Mouse (Mus musculus): ENCODE results near the gene Acad11. TPM values are rescaled to one million over a fixed set of nuclear protein-coding genes. Genes with fewer than 3 reads are reported as not detected.

Acad11 gene
- polyA plus RNA-seq, 1 experiment from 2014 or later = 16.7 TPM

GRCm38 (mm10) chr9:104169986-104170385 is 106.8 kb downstream of the Acad11 start:
- H3K4me2 ChIP-seq (ENCODE audit: low read depth, low read length) = no peak overlapping the region
- no peak for ATAC-seq (replicated peaks; ENCODE audit: extremely low read depth, insufficient read depth, low FRiP score)
- H3K36me3 ChIP-seq (ENCODE audit: control insufficient read depth, insufficient read depth) = peaks cover 54% of the 10 kb centered on the region
- no peaks in the 10 kb centered on the region for H3K4me1 ChIP-seq (ENCODE audit: control insufficient read depth, insufficient read depth, low read length)
- H3K4me3 ChIP-seq (ENCODE audit: low read length) = no peak overlapping the region
- H3K27me3 ChIP-seq (ENCODE audit: control insufficient read depth, insufficient read depth, low read length) = no peaks in the 10 kb centered on the region
- 91% methylated on average over 10 of the region's 10 CpGs for WGBS
- H3K9me3 ChIP-seq (replicated peaks; ENCODE audit: control insufficient read depth, low read length) = no peaks in the 10 kb centered on the region
- no peak overlapping the region for H3K9ac ChIP-seq (ENCODE audit: low read length)
- no peak overlapping the region for H3K27ac ChIP-seq (ENCODE audit: low read length)

GRCm38 (mm10) chr9:104171651-104172050 is 108.5 kb downstream of the Acad11 start:
- Histone ChIP-seq H3K36me3 (ENCODE audit: control insufficient read depth, insufficient read depth) (peaks cover 49% of the 10 kb centered on the region), H3K4me1 (ENCODE audit: control insufficient read depth, insufficient read depth, low read length) (no peaks in the 10 kb centered on the region), H3K9ac (ENCODE audit: low read length) (no peak overlapping the region), H3K27me3 (ENCODE audit: control insufficient read depth, insufficient read depth, low read length) (no peaks in the 10 kb centered on the region), H3K4me2 (ENCODE audit: low read depth, low read length) (no peak overlapping the region), H3K27ac (ENCODE audit: low read length) (no peak overlapping the region), H3K4me3 (ENCODE audit: low read length) (no peak overlapping the region), H3K9me3 (replicated peaks; ENCODE audit: control insufficient read depth, low read length) (no peaks in the 10 kb centered on the region)
- 88% methylated on average over 6 of the region's 6 CpGs for WGBS
- ATAC-seq (replicated peaks; ENCODE audit: extremely low read depth, insufficient read depth, low FRiP score) = no peak

- ATAC-seq (replicated peaks; ENCODE audit: extremely low read depth, insufficient read depth, low FRiP score) = no peak
- WGBS = 88% methylated on average over 6 of the region's 6 CpGs
- peaks cover 49% of the 10 kb centered on the region for H3K36me3 ChIP-seq (ENCODE audit: control insufficient read depth, insufficient read depth)
Observed at GRCm38 (mm10) chr9:104172342-104172741, 109.2 kb downstream of the Acad11 start.

More at GRCm38 (mm10) chr9:104172342-104172741, 109.2 kb downstream of the Acad11 start:
- H3K9ac ChIP-seq (ENCODE audit: low read length) = no peak overlapping the region
- H3K4me2 ChIP-seq (ENCODE audit: low read depth, low read length) = no peak overlapping the region
- H3K4me3 ChIP-seq (ENCODE audit: low read length) = no peak overlapping the region
- H3K4me1 ChIP-seq (ENCODE audit: control insufficient read depth, insufficient read depth, low read length) = no peaks in the 10 kb centered on the region
- H3K27ac ChIP-seq (ENCODE audit: low read length) = no peak overlapping the region
- no peaks in the 10 kb centered on the region for H3K9me3 ChIP-seq (replicated peaks; ENCODE audit: control insufficient read depth, low read length)
- no peaks in the 10 kb centered on the region for H3K27me3 ChIP-seq (ENCODE audit: control insufficient read depth, insufficient read depth, low read length)

Other genes starting within 250 kb of the Acad11 start
- gene Nphp3, start 60.8 kb upstream of the Acad11 start, polyA plus RNA-seq (2015; fragmentation: Nextera tagmentation; extraction: Ambion mirVana) = 3.4 TPM in 2 replicates
- not detected in 2 replicates for gene Gm28305, start 22.7 kb upstream of the Acad11 start, polyA plus RNA-seq (2015; fragmentation: Nextera tagmentation; extraction: Ambion mirVana)
- 36.1 and 38.7 TPM in 2 replicates for gene Uba5, start 243 bp upstream of the Acad11 start, polyA plus RNA-seq (2015; fragmentation: Nextera tagmentation; extraction: Ambion mirVana)
- 8.0 and 10.3 TPM in 2 replicates for gene Ackr4, start 63.6 kb downstream of the Acad11 start, polyA plus RNA-seq (2015; fragmentation: Nextera tagmentation; extraction: Ambion mirVana)
- gene Dnajc13, start 199.6 kb downstream of the Acad11 start, polyA plus RNA-seq (2015; fragmentation: Nextera tagmentation; extraction: Ambion mirVana) = 17.0 and 21.6 TPM in 2 replicates

Measured in heart, embryonic 16.5 days (tissue).